Mouse (Mus musculus) right cerebral cortex, adult 2 months (tissue): ENCODE results near the gene Nlrc3.

ENCODE experiments used
- DNase-seq, 2 experiments: peaks; one replicate each; pipeline ENCODE4 v3.0.0; 2021 to 2022; ENCODE audit warnings: low spot score in 2 of 2

Gene Nlrc3

DNA sequence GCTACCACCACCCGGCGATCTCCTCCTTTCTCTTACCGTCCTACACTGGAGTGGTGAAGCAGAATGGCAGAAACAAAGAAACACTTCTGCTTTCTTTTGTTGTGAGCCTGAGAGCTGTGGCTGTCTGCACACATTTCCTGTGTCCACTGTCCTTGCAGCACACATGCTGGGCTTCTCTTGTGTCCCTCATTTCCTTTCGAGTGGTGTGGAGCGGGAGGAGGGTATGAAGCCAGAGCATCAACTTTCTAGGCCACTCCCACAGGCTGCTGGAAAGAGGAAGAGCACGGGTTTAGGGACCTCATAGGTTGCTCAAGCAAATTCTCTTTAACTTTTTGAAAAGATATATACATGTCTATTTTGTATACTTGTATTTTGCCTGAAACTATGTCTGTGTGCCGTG is 47.3 kb downstream of the Nlrc3 start:
- DNase-seq = no peak

DNA sequence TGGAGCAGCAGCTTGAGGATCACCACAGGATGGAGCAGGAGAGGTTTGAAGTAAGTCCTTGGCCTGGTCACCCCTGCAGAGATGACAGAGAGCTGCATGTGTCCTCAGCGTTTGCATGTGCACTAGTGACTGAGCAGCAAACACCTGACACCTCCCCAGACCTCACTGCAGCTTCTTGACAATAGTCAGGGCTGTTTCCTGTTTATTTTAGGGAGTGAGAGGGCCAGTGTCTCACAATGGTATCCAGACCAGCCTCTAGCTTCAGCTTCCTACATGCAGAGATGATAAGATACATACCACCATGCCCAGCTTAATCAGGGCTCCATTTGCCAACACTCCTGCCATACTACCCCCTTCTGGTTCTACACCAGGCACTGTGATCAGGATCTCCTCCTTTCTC is 47.9 kb downstream of the Nlrc3 start:
- DNase-seq = no peak

DNA sequence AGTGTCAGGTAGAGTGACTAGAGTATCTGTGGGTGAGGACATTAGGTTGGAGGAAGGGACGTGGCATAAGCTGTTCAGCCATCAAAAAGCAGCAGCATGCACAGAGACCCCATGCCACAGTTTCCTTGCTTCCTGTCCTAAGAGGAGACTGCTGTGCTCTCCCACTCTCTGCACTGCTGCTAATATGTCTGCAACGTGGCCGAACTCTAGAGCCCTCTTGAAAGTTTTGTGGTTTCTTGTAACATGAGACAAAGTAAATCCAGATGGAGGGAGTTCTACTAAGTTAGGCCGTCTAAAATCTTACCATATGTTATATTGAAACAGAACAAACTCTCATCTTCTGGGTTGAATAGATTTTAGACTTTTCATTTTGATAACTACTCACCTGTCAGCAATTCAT is 52.5 kb downstream of the Nlrc3 start:
- DNase-seq = no peak

DNA sequence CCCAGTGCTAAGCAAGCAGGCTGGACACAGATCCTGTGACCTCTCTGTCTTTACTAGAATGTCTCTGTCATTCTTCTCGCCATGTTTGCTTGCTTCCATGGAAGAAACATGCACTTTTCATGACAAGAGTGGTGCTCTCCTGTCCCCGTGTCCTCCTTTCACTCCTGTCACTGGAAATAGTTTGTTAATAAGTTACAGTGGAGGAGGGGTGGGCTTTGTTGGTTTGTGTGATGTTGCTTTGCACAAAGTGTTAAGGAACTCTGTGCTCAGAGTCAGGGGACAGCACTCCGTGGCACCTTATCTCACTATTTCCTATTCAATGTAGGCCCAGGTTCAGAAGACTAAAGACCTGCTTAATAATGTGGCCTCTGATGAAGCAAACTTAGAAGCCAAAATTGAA is 52.9 kb downstream of the Nlrc3 start:
- DNase-seq = no peak

DNA sequence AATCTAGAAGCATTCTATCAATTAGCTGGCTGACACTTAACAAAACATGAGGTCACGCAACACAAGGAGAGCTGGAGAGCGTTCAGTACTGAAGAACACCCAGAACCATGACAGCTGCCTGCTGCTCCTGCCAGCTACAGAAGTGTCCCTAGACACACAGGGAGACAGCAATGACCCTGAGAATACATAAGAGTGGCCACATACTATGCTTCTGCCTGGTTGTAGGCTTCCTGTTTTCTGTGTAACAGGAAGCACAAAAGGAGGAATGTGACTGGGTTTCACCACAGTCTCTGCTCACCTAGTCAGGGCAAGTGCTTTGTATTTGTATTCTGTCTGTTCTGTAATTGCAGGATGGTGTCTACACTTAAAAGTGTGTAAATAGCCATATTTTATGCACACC is 55.7 kb downstream of the Nlrc3 start:
- DNase-seq = no peak

DNA sequence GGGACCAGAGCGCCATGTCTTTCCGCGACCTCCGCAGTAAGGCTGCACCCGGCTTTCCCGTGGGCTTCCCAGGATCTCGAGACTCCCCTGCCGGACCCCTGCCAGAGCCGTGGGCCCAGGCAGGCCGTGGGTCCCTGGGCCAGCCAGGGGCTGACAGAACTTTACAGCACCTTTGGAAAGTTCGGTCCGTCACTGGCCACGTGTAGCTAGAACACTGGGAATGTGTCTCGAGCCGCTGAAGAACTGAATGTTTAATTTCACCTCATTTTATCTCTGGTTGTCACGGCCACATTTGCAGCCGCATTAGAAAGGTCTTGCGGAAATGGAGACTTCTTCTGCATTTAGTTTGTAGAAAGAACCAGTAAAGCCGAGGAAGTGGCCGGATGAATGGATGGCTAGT is 67.3 kb downstream of the Nlrc3 start:
- no peak for DNase-seq

DNA sequence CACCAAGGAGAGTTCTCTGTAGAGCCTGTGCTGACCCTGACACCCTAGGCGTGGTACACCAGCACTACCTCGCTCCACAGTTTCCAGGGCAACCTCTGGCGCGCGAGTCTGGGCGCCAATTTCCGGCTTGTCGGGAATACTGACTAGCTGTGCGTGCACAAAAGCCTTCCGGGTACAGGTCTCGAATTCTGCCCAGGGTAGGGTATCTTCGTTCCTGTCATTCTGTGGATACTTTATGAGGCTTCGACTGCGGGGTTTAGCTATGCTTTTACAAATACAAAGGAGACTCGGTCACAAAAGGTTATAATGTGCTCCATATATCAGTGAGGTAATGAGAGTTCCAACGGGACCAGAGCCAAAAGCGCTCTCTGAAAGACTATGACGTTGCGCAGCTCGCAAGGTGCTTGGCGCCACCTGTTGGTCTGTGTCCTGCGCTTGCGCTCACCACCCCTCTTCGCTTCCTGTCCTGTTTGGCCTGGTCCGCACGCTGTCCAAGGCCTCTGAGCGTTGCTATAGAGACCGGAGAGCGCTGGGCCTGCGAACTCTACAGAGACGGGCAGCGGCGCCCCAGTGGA is 67.8 kb downstream of the Nlrc3 start, which contains the start of the genes 1700037C18Rik and Cluap1:
1700037C18Rik (minus strand) TSS at position 153 of the 575 bp plus-strand sequence.
Cluap1 (plus strand) TSS at position 265 of the 575 bp plus-strand sequence.
- peak; percentile 95 to 97 for DNase-seq

DNA sequence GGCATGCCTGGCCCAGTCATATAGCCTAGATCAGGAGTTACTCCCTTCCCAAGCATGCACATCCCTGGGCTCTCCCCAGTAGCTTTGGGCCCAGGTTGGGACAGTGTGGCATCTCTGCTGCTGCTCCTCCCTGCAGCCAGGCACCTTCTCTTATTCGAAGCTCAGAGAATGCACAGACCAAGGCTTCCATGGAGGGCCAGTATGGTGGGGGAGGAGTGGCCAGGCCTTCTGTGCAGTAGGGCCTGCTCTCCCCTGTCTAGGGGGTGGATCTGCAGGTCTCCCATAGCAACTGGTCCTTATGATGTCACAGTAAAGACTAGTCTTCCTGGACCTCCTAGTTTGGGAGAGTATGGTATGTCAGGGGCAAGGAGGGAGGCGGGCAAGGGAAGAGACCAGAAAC is 69.0 kb downstream of the Nlrc3 start:
- no peak for DNase-seq

DNA sequence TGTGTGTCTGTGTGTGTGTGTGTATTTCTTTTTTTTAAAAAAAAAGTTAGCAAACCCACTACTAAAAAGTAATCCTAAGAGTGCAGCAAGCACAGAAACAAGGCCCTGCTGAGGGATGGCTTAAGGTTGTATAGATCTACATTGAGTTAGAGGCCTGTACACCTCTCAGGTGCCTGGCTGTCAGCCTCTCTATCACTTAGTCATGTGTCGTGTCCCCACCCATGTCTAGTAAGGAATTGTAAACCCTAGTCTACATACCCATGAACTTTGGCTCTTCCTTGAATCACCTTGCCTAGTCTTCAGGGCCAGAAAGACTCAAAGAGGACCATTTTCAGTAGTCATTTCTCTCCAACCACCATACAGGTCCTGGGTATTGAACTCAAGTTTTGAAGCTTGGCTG is 79.9 kb downstream of the Nlrc3 start:
- no peak for DNase-seq

DNA sequence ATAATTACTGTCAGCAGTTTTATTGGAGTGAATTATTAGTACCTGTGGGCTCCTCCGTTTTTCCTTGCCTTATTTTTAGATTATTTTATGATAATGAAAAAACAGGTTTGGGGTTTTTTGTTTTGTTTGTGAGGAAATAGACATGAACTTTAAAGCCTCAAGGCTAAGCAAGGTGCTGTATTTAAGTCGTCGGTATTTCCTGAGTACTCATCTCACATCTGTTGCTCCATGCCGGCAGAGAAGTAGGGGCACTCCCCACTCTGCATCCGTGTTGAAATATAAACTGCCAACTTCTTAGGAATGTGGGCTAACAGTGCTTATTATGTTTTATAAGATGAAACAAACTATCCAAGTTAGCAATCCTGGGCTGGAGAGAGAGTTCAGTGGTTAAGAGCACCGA is 80.4 kb downstream of the Nlrc3 start:
- no peak for DNase-seq

DNA sequence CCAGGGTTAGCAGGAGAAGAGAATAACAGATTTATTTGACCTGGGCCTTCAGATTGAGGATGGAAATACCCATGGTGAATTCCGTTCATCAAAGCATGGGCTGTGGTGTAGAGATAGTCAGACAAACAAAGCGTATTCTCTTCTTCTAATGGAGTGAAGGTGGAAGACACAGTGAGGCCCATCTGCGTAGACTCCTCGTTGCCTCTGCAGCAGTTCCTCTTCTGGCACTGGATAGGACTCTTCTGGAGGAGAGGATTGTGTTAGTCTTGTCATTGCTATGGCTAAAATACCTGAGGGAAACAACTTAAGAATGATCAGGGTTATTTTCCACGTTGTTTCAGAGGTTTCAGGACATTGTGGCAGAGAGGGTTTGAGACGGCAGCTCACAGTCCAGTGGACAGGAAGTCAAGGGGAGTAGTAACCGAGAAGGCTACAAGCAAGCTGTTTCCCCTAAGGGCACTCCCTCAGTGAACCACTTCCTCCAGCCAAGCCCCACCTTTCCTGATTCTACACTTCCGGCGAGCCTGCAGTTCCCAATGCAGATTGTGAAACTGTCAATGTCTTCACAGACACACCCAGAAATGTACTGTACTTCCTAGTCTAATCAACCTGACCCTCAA is 81.1 kb downstream of the Nlrc3 start:
- DNase-seq = no peak
